ENCODE assay signal across 8 mouse cellular contexts in genomic region chr2:27730002-27730905, GRCm38 (mm10). TPM values are rescaled to one million over a fixed set of nuclear protein-coding genes. Genes with fewer than 3 reads are reported as not detected.
A peak's percentile ranks its signal among the peaks of the same experiment; 100 is the strongest.
DNase-seq lines count a peak whose midpoint lies in the region; ATAC-seq and TF ChIP-seq lines count a peak whose summit lies in the region.

No protein-coding gene starts in this region.

- TF ChIP-seq CTCF in midbrain, postnatal 0 days (IDR thresholded peaks at IDR 0.05) = peak; percentile 69
- TF ChIP-seq CTCF in liver, postnatal 0 days (IDR thresholded peaks at IDR 0.05; ENCODE audit: low read depth) = peak; percentile 62

- H3K27ac ChIP-seq in midbrain, postnatal 0 days (ENCODE audit: low read depth, low read length) = no peak overlapping the region
- H3K27ac ChIP-seq in midbrain, embryonic 15.5 days = no peak overlapping the region
- no peak overlapping the region for H3K27ac ChIP-seq in liver, postnatal 0 days (ENCODE audit: low read depth)

- 67% methylated on average over 13 of the region's 13 CpGs for WGBS in midbrain, postnatal 0 days
- WGBS in midbrain, embryonic 15.5 days = 72% methylated on average over 13 of the region's 13 CpGs
- WGBS in liver, postnatal 0 days (ENCODE audit: insufficient replicate concordance) = 58% methylated on average over 13 of the region's 13 CpGs

- H3K9ac ChIP-seq in midbrain, postnatal 0 days (replicated peaks; ENCODE audit: low read length, poor library complexity, severe bottlenecking) = no peak overlapping the region
- no peak overlapping the region for H3K9ac ChIP-seq in midbrain, embryonic 15.5 days
- no peak overlapping the region for H3K9ac ChIP-seq in liver, postnatal 0 days (replicated peaks)

- H3K4me2 ChIP-seq in midbrain, postnatal 0 days (ENCODE audit: low read depth, low read length, poor library complexity, severe bottlenecking) = no peak overlapping the region
- no peak overlapping the region for H3K4me2 ChIP-seq in midbrain, embryonic 15.5 days
- no peak overlapping the region for H3K4me2 ChIP-seq in liver, postnatal 0 days (ENCODE audit: low read depth, low read length)

- no peaks in the 10 kb centered on the region for H3K27me3 ChIP-seq in midbrain, postnatal 0 days (ENCODE audit: insufficient read depth, low read length)
- H3K27me3 ChIP-seq in midbrain, embryonic 15.5 days (replicated peaks) = no peaks in the 10 kb centered on the region
- H3K27me3 ChIP-seq in liver, postnatal 0 days (ENCODE audit: insufficient read depth, low read length) = no peaks in the 10 kb centered on the region

- 0 out of 2 replicates have a peak, but pooled peaks cover 5% of the 10 kb centered on the region for H3K4me1 ChIP-seq in midbrain, postnatal 0 days (ENCODE audit: insufficient read depth, low read length)
- H3K4me1 ChIP-seq in midbrain, embryonic 15.5 days = peaks cover 23% of the 10 kb centered on the region
- peaks cover 37% of the 10 kb centered on the region for H3K4me1 ChIP-seq in liver, postnatal 0 days (ENCODE audit: insufficient read depth)

- peak; percentile 69 for DNase-seq in CD4-positive, CD25-positive, alpha-beta regulatory T cell, adult 2 months (ENCODE audit: low read depth, low spot score)
- peak; percentile 72 for DNase-seq in midbrain, postnatal 0 days (ENCODE audit: low spot score)
- peak; percentile 44 for DNase-seq in gastrocnemius, postnatal 10 days
- peak; percentile 44 for DNase-seq in liver, postnatal 0 days
- DNase-seq in neural tube, embryonic 10.5 days (ENCODE audit: extremely low spot score, low spot score) = no peak
- DNase-seq in yolk sac, embryonic 10.5 days (ENCODE audit: low spot score) = no peak

- no peaks in the 10 kb centered on the region for H3K9me3 ChIP-seq in midbrain, postnatal 0 days (ENCODE audit: low read length)
- no peaks in the 10 kb centered on the region for H3K9me3 ChIP-seq in midbrain, embryonic 15.5 days
- no peaks in the 10 kb centered on the region for H3K9me3 ChIP-seq in liver, postnatal 0 days (ENCODE audit: low read length)

- H3K4me3 ChIP-seq in midbrain, postnatal 0 days (ENCODE audit: low read depth, low read length) = no peak overlapping the region
- H3K4me3 ChIP-seq in midbrain, embryonic 15.5 days = no peak overlapping the region
- H3K4me3 ChIP-seq in liver, postnatal 0 days (ENCODE audit: low read depth, low read length) = no peak overlapping the region

- no peak for ATAC-seq in CD4-positive, CD25-positive, alpha-beta regulatory T cell, adult 4 months
- ATAC-seq in midbrain, postnatal 0 days (ENCODE audit: low FRiP score) = no peak
- no peak; the same call in 1 of the 2 replicates for ATAC-seq in midbrain, embryonic 15.5 days (replicated peaks)
- peak; percentile 46 for ATAC-seq in liver, postnatal 0 days

- no peaks in the 10 kb centered on the region for H3K36me3 ChIP-seq in midbrain, postnatal 0 days (ENCODE audit: insufficient read depth, low read length)
- H3K36me3 ChIP-seq in midbrain, embryonic 15.5 days (replicated peaks) = no peaks in the 10 kb centered on the region
- H3K36me3 ChIP-seq in liver, postnatal 0 days (replicated peaks; ENCODE audit: insufficient read depth, low read length) = no peaks in the 10 kb centered on the region

- TF ChIP-seq EP300 in liver, postnatal 0 days (IDR thresholded peaks at IDR 0.05; ENCODE audit: low read depth) = no peak

RNA-seq across cellular contexts. Expression of gene Rxra, which starts 54.0 kb away (rescaled TPM):
- polyA plus RNA-seq in CD4-positive, CD25-positive, alpha-beta regulatory T cell, adult 4 months (2017; shearing (Covaris generic)) = 1 to 10 TPM; 3.3 to 7.8 TPM
- 18.5 and 20.2 TPM in 2 replicates for total RNA-seq in midbrain, postnatal 0 days (2014; rRNA removed)
- 2.2 and 2.3 TPM in 2 replicates for polyA plus RNA-seq in midbrain, postnatal 0 days (2015; fragmentation: Nextera tagmentation; extraction: Ambion mirVana)
- polyA plus RNA-seq in midbrain, embryonic 15.5 days (2015; fragmentation: Nextera tagmentation; extraction: Ambion mirVana) = 3.1 and 4.1 TPM in 2 replicates
- total RNA-seq in gastrocnemius, postnatal 10 days (2021) = 10 to 100 TPM; 58.8 to 61.3 TPM
- 13.3 and 13.9 TPM in 2 replicates for polyA plus RNA-seq in liver, postnatal 0 days (2015; fragmentation: Nextera tagmentation; extraction: Ambion mirVana)

Comparison
In these comparisons a context has a peak if more than half of its experiments do, and no peak if none do; other contexts are left out.
1. DNase-seq: peak in CD4-positive, CD25-positive, alpha-beta regulatory T cell, adult 2 months (single experiment), midbrain, postnatal 0 days (single experiment), gastrocnemius, postnatal 10 days (single experiment) and liver, postnatal 0 days (single experiment); none in neural tube, embryonic 10.5 days (single experiment) and yolk sac, embryonic 10.5 days (single experiment).